Mouse (Mus musculus) lung, adult 18-20 months (tissue): ENCODE measurements around the gene Cysltr1.
A peak's percentile ranks its signal among the peaks of the same experiment; 100 is the strongest.

Experiments
- DNase-seq, 2 experiments: peaks; one replicate each; pipeline ENCODE4 v3.0.0; 2022; ENCODE audit warnings: mixed read lengths in 2 of 2

The Cysltr1 gene

GRCm38 (mm10) chrX:106603386-106603785 is at the start of gene Cysltr1:
TSS of gene Cysltr1 (minus strand) at chrX:106603679.
- DNase-seq, result peak; percentile 4 to 15

GRCm38 (mm10) chrX:106634799-106635541 is 31.5 kb upstream of the Cysltr1 start:
- no peak for DNase-seq

- DNase-seq, result no peak
Observed at GRCm38 (mm10) chrX:106633543-106633942, 30.1 kb upstream of the Cysltr1 start.

- no peak for DNase-seq
Observed at GRCm38 (mm10) chrX:106628514-106628913, 25.0 kb upstream of the Cysltr1 start.

- DNase-seq, result no peak
Observed at GRCm38 (mm10) chrX:106623667-106624066, 20.2 kb upstream of the Cysltr1 start.

- no peak for DNase-seq
Observed at GRCm38 (mm10) chrX:106622512-106622911, 19.0 kb upstream of the Cysltr1 start.

GRCm38 (mm10) chrX:106602574-106603258 is 763 bp downstream of the Cysltr1 start:
- no peak for DNase-seq

- DNase-seq, result no peak
Observed at GRCm38 (mm10) chrX:106595904-106596303, 7.6 kb downstream of the Cysltr1 start.

GRCm38 (mm10) chrX:106593914-106594313 is 9.6 kb downstream of the Cysltr1 start:
- DNase-seq, result no peak

GRCm38 (mm10) chrX:106582886-106583285 is 20.6 kb downstream of the Cysltr1 start, which contains the start of gene Gm5127:
TSS of gene Gm5127 (plus strand) at chrX:106583186.
- DNase-seq, result no peak

GRCm38 (mm10) chrX:106582197-106582596 is 21.3 kb downstream of the Cysltr1 start:
- DNase-seq, result no peak

GRCm38 (mm10) chrX:106580410-106580809 is 23.1 kb downstream of the Cysltr1 start:
- no peak for DNase-seq

GRCm38 (mm10) chrX:106578966-106579365 is 24.5 kb downstream of the Cysltr1 start:
- no peak for DNase-seq

- DNase-seq, result no peak
Observed at GRCm38 (mm10) chrX:106555457-106555856, 48.0 kb downstream of the Cysltr1 start.

GRCm38 (mm10) chrX:106536359-106536758 is 67.1 kb downstream of the Cysltr1 start:
- DNase-seq, result no peak
